Mouse (Mus musculus) midbrain, embryonic 15.5 days (tissue): Measurements from ENCODE around the gene Scfd2. TPM values are rescaled to one million over a fixed set of nuclear protein-coding genes. Genes with fewer than 3 reads are reported as not detected.

Experiments
- ATAC-seq: fragments of 200-750 bp; cut with Nextera tagmentation; replicated peaks from 2 replicates; pipeline ENCODE4 v1.8.0; 2017; ENCODE audit warnings: moderate TSS enrichment
- H3K27ac ChIP-seq: fragments of 300-500 bp; sonication (generic); 2 replicates; pipeline ENCODE4 v1.5.1; 2015; ENCODE audit warnings: mild to moderate bottlenecking, inconsistent platforms
- H3K27me3 ChIP-seq: fragments of 300-500 bp; sonication (generic); replicated peaks from 2 replicates; pipeline ENCODE4 v1.6.1; 2015; ENCODE audit warnings: inconsistent platforms
- H3K36me3 ChIP-seq: fragments of 300-500 bp; sonication (generic); replicated peaks from 2 replicates; pipeline ENCODE4 v1.6.1; 2015; ENCODE audit warnings: inconsistent platforms
- H3K4me1 ChIP-seq: fragments of 300-500 bp; sonication (generic); 2 replicates; pipeline ENCODE4 v1.6.1; 2015; ENCODE audit warnings: inconsistent platforms
- H3K4me2 ChIP-seq: fragments of 300-500 bp; sonication (generic); 2 replicates; pipeline ENCODE4 v1.6.1; 2015; ENCODE audit warnings: inconsistent platforms, mild to moderate bottlenecking, moderate library complexity
- H3K4me3 ChIP-seq: fragments of 300-500 bp; sonication (generic); 2 replicates; pipeline ENCODE4 v1.5.1; 2015; ENCODE audit warnings: mild to moderate bottlenecking, inconsistent platforms
- H3K9ac ChIP-seq: fragments of 300-500 bp; sonication (generic); 2 replicates; pipeline ENCODE4 v1.6.1; 2015; ENCODE audit warnings: mild to moderate bottlenecking, inconsistent platforms
- H3K9me3 ChIP-seq: fragments of 300-500 bp; sonication (generic); 2 replicates; pipeline ENCODE4 v1.6.1; 2016; ENCODE audit warnings: inconsistent platforms
- WGBS: fragments of 180-500 bp; shearing (Covaris S2); methylation state at CpG from one replicate; pipeline ENCODE4 v1.1.7; 2015; ENCODE audit warnings: mixed read lengths; 5-methylcytosine and 5-hydroxymethylcytosine counted together
- polyA plus RNA-seq: library from polyadenylated mRNA; unstranded; fragments of >200 nt; fragmentation: Nextera tagmentation; extraction: Ambion mirVana; gene quantifications from 2 replicates; pipeline ENCODE4 v1.2.1, GENCODE M21; 2015

Scfd2 gene
- polyA plus RNA-seq, 1 experiment from 2014 or later, result 20.0 TPM

DNA sequence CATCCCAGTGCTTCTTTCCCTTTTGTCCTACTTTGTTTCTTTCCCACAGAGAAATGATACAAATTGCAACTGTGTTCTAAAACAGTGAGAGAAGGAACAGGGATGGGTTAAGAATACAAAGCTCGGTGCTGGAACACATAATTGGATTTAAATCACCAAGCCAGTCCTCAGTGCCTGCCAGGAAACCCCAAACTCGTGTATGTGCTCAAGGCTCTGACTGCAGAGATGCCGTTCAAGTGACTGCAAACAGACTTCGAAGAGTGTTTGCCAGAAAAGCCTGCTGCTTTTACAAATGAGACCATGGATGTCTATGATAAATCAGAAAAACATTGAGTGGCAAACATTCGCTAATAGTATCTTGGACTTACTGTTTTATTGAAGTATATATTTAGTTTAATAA, 80.6 kb downstream of the Scfd2 start:
- no peak for ATAC-seq
- no peaks in the 10 kb centered on the region for H3K4me1 ChIP-seq
- H3K36me3 ChIP-seq, result no peaks in the 10 kb centered on the region
- no peak overlapping the region for H3K4me3 ChIP-seq
- no peak overlapping the region for H3K27ac ChIP-seq
- no peaks in the 10 kb centered on the region for H3K27me3 ChIP-seq
- H3K9me3 ChIP-seq, result no peaks in the 10 kb centered on the region
- H3K9ac ChIP-seq, result no peak overlapping the region
- no peak overlapping the region for H3K4me2 ChIP-seq
- 61% methylated on average over 5 of the region's 5 CpGs for WGBS

DNA sequence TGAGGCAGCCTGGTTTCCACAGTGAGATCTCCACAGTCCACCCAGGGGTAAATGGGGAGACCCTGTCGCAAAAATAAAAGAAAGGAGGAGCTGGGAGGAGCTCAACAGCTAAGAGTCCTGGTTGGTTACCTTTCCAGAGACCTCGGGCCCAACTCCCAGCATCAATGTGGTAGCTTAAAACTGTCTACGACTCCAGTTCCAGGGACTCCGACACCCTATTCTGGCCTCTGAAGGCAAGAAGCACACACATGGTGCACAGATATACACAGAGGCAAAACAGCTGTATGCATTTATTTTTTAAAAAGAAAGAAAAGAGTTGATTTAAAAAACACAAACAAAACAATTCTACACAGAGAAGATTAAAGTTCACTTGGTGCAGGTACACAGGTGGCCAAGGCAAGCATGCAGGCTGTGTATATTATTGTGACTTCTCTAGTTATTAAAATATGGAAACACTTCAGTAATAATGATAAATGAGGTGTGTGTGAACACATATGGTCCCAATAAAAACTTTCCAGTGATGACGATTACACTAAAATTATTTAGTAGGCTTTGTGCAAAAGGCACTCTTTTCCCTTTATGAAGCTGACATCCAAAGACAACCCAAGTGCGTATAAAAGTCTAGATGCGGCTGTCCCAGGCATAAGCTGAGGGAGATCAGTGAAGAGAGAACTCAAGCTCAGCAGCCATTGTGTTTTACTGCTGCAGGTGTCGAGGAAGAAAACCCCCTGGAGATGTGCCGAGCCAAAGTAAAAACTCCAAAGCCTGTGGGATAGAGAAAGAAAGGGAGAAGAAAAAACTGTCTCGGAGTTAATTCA, 83.8 kb downstream of the Scfd2 start:
- Histone ChIP-seq H3K4me1 (no peaks in the 10 kb centered on the region), H3K27me3 (no peaks in the 10 kb centered on the region), H3K27ac (no peak overlapping the region), H3K4me3 (no peak overlapping the region), H3K36me3 (no peaks in the 10 kb centered on the region), H3K4me2 (no peak overlapping the region), H3K9ac (no peak overlapping the region), H3K9me3 (no peaks in the 10 kb centered on the region)
- 57% methylated on average over 10 of the region's 10 CpGs for WGBS
- ATAC-seq, result no peak

DNA sequence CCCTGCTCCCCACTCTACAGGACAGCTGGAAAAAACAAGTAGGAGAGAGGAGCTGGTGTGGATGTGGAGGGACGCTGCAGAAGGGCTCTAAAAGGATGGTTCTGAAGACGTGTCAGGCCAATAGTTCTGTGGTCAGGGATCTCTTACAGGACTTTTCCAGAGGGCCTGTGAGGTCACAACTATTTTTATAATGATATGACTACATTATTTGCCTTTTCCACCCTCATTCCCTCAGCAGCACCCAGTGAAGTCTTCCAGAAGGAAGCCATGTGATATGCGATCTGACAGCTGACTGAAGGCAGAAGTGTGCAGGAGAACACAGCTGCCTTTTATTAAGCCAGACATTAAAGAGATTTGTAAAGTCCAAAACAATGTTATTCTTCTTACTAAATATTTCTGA, 85.7 kb downstream of the Scfd2 start:
- Histone ChIP-seq H3K9me3 (no peaks in the 10 kb centered on the region), H3K27me3 (no peaks in the 10 kb centered on the region), H3K9ac (no peak overlapping the region), H3K36me3 (no peaks in the 10 kb centered on the region), H3K4me2 (no peak overlapping the region), H3K27ac (no peak overlapping the region), H3K4me1 (no peaks in the 10 kb centered on the region), H3K4me3 (no peak overlapping the region)
- ATAC-seq, result no peak
- 86% methylated on average over 3 of the region's 3 CpGs for WGBS

DNA sequence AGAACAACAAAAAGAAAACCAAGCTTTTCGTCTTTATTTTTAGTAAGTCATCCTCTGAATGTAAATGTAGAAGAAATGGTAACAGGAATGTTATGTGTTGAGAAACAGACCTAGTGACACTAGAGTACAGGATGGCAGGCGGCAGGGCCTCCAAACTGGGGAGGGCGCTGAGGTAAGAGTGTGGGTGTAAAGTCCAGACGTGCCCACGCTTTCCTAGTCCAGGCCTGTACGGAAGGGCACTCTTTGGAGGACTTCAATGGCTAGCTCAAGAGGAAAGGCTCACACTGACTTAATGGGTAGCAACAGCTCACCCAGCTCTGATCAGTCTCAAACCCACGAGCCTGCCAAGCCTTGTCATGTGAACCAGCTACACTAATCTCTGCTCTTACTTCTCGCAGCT, 93.2 kb downstream of the Scfd2 start:
- Histone ChIP-seq H3K36me3 (no peaks in the 10 kb centered on the region), H3K4me3 (no peak overlapping the region), H3K9me3 (no peaks in the 10 kb centered on the region), H3K27ac (no peak overlapping the region), H3K4me1 (0 out of 2 replicates have a peak, but pooled peaks cover 3% of the 10 kb centered on the region), H3K4me2 (no peak overlapping the region), H3K27me3 (peaks cover 4% of the 10 kb centered on the region; the same call in 1 of the 2 replicates), H3K9ac (no peak overlapping the region)
- WGBS, result 89% methylated on average over 8 of the region's 8 CpGs
- no peak for ATAC-seq

DNA sequence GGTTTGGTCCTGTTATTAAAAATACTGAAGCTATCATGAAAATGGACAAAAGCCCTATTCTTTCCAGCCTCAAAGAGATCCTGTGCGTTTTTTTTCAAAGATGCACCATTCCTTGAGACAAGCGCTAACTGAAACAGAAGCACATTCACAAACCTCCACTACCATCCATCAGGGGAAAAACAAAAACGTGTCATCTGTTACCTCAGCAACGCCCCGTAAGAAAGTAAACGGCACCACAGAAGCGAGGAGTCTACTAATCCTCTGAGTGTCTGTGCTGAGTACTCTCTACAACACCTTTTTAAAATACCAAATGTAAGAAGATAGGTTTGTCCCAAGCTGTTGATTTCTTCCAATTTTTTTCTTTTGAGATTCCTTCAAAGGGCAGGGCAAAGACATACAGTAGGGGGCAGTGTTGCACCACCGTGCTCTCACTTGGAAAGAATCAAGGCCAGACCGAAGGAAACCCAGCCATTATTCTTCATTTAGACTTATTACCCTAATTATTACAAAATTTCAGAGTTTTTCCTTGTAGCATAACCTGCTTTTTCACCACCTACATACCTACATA, 97.9 kb downstream of the Scfd2 start:
- Histone ChIP-seq H3K36me3 (no peaks in the 10 kb centered on the region), H3K4me2 (no peak overlapping the region), H3K4me1 (peaks cover 7% of the 10 kb centered on the region; the same call in 1 of the 2 replicates), H3K27ac (no peak overlapping the region), H3K9me3 (no peaks in the 10 kb centered on the region), H3K9ac (no peak overlapping the region), H3K4me3 (no peak overlapping the region), H3K27me3 (peaks cover 11% of the 10 kb centered on the region)
- WGBS, result 17% methylated on average over 9 of the region's 9 CpGs
- ATAC-seq, result no peak

DNA sequence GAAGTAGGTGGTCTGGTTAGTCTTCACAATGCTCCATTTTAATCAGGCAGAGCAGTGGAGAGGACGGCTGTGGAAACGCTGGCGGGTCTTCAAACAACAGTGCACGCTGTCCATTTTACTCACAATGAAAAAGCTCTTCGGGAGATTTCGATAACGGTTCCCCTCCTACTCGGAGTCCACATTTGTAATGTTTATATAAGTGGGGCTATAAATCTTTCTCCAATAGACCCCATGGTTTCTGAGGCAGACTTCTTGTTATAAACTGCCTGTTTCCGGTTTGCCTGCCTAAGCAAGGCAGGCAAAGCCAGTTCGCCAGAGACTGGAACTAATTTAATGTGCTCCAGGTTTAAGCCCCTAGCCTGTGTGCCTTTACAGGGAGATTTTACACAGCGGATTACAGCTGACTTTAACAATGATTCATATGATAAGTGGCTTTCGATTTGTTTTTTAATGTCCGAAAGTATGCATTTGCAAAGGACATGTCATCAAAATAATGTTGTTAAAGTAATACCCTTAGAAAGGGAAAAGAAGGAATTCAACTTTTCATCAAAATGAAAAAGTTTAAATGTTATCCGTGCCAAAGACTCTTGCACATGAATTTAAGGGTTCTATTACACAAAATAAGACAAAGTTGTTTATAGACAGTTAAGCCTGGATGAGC, 98.5 kb downstream of the Scfd2 start:
- Histone ChIP-seq H3K4me1 (peaks cover 7% of the 10 kb centered on the region; the same call in 1 of the 2 replicates), H3K27me3 (peaks cover 9% of the 10 kb centered on the region), H3K27ac (no peak overlapping the region), H3K9ac (no peak overlapping the region; the same call in 1 of the 2 replicates), H3K4me2 (peak overlapping the region; percentile 37), H3K36me3 (no peaks in the 10 kb centered on the region), H3K9me3 (no peaks in the 10 kb centered on the region), H3K4me3 (peak overlapping the region; percentile 16; the same call in 1 of the 2 replicates)
- ATAC-seq, result 0 out of 2 replicates have a peak, but pooled peaks have one; percentile 50
- 17% methylated on average over 14 of the region's 14 CpGs for WGBS

DNA sequence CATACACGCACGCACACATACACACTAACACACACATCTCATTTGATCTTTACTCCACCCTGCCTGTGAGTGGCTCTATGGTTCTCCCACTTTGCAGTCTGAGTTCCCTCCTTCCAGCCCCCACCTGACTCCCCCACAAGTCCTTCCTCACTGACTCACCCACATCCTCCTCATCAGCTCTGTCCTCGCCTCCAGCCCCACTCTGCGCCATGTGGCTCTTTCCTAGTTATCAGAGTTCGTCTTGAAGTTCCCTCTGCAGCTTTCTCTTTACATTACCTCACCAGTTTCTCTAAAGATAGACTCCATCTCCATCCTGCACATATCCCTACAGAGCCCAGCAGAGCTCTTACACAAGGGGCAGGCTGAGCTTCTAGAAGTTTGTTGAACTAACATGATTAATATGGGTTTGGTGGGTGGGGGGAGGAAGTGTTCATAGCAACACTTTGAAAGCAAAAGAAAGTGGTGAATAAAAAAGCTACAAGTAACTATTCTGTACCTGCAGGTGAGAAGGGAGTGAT, 110.9 kb downstream of the Scfd2 start:
- H3K9me3 ChIP-seq, result no peaks in the 10 kb centered on the region
- no peak overlapping the region for H3K27ac ChIP-seq
- no peaks in the 10 kb centered on the region for H3K4me1 ChIP-seq
- H3K36me3 ChIP-seq, result no peaks in the 10 kb centered on the region
- H3K9ac ChIP-seq, result no peak overlapping the region
- H3K4me3 ChIP-seq, result no peak overlapping the region
- WGBS, result 84% methylated on average over 5 of the region's 5 CpGs
- no peaks in the 10 kb centered on the region for H3K27me3 ChIP-seq
- ATAC-seq, result no peak
- no peak overlapping the region for H3K4me2 ChIP-seq

DNA sequence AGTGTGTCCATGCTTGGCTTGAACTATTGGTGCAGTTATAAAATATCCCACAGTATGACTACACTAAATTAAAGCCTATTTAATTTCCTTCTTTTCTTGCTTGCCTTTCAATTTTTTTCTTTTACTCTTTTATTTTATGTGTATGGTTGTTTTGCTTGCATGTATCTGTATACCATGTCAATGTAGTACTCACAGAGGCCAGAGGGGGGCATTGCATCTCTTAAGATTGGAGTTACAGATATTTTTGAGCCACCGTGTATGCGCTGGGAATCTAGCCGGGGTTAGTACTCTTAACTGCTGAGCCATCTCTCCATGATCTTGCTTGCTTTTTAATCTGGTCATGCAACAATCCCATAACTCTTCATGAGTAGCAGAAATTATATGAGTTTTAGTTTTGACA, 119.0 kb downstream of the Scfd2 start:
- no peak overlapping the region for H3K4me3 ChIP-seq
- H3K27ac ChIP-seq, result no peak overlapping the region
- H3K4me2 ChIP-seq, result no peak overlapping the region
- no peaks in the 10 kb centered on the region for H3K27me3 ChIP-seq
- no peaks in the 10 kb centered on the region for H3K4me1 ChIP-seq
- WGBS, result 97% methylated on average over 3 of the region's 3 CpGs
- no peak for ATAC-seq
- no peaks in the 10 kb centered on the region for H3K9me3 ChIP-seq
- H3K36me3 ChIP-seq, result no peaks in the 10 kb centered on the region
- H3K9ac ChIP-seq, result no peak overlapping the region

DNA sequence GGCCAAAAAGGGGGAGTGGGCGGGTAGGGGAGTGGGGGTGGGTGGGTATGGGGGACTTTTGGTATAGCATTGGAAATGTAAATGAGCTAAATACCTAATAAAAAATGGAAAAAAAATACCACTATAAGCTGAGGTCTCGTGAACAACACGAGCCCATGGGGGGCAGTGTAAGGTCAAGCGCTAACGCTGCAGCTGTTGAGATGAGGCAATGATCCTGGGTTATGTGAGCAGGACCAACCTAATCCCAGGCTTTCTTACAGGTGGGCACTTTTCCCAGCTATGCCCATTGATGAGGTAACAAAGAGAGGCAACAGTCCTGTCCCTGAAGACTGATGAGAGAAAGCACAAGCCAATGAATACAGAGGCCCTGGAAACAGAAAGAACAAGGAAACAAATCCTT, 126.7 kb downstream of the Scfd2 start:
- no peaks in the 10 kb centered on the region for H3K27me3 ChIP-seq
- no peaks in the 10 kb centered on the region for H3K4me1 ChIP-seq
- no peak overlapping the region for H3K27ac ChIP-seq
- H3K36me3 ChIP-seq, result no peaks in the 10 kb centered on the region
- H3K4me2 ChIP-seq, result no peak overlapping the region
- 88% methylated on average over 4 of the region's 5 CpGs for WGBS
- no peak overlapping the region for H3K9ac ChIP-seq
- ATAC-seq, result no peak
- H3K9me3 ChIP-seq, result no peaks in the 10 kb centered on the region
- no peak overlapping the region for H3K4me3 ChIP-seq

DNA sequence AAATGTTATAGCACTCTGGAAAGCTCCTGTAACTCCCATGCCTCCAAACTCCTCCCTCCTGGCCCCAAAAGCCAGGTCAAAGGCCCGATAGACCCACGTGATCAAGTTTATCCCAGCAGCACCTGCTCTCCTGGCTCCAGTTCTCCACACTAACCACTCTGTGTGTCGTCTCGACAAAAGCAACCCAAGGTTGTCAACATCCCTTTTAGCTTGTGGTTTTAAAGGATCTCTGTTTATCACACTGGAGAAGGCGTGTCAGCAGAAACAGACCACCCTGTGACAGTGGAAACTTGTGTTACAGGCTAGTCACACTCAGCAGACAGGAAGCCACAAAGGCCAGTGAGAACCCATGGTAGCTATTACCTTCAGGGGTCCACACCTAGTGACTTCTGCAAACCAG, 127.5 kb downstream of the Scfd2 start:
- no peak for ATAC-seq

DNA sequence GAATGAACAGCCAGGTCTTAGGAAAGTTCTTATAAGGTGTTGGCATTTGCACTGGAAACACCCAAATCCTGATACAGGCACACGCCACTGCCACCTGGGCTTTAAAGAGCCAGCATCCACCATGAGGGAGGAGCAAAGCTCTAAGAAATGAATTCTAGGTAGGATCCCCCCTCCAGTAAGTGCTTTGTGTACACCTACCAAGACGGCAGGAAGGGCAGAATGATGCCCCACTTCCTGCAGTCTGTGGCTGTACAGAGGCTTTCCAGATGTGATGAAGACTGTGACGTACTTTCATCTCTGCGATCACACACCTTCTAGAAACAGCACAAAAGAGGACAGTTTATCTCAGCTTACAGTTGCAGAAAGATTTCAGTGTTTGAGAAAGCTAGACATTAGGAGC, 128.9 kb downstream of the Scfd2 start:
- H3K9me3 ChIP-seq, result no peaks in the 10 kb centered on the region
- WGBS, result 77% methylated on average over 4 of the region's 4 CpGs
- H3K4me2 ChIP-seq, result no peak overlapping the region
- H3K9ac ChIP-seq, result no peak overlapping the region
- H3K27ac ChIP-seq, result no peak overlapping the region
- ATAC-seq, result no peak
- H3K4me1 ChIP-seq, result no peaks in the 10 kb centered on the region
- no peaks in the 10 kb centered on the region for H3K27me3 ChIP-seq
- no peak overlapping the region for H3K4me3 ChIP-seq
- H3K36me3 ChIP-seq, result no peaks in the 10 kb centered on the region

More for the DNA sequence above, 127.5 kb downstream of the Scfd2 start:
- Histone ChIP-seq H3K36me3 (no peaks in the 10 kb centered on the region), H3K27ac (no peak overlapping the region), H3K9ac (no peak overlapping the region), H3K27me3 (no peaks in the 10 kb centered on the region), H3K4me2 (no peak overlapping the region), H3K4me1 (no peaks in the 10 kb centered on the region), H3K9me3 (no peaks in the 10 kb centered on the region), H3K4me3 (no peak overlapping the region)
- 83% methylated on average over 5 of the region's 5 CpGs for WGBS

DNA sequence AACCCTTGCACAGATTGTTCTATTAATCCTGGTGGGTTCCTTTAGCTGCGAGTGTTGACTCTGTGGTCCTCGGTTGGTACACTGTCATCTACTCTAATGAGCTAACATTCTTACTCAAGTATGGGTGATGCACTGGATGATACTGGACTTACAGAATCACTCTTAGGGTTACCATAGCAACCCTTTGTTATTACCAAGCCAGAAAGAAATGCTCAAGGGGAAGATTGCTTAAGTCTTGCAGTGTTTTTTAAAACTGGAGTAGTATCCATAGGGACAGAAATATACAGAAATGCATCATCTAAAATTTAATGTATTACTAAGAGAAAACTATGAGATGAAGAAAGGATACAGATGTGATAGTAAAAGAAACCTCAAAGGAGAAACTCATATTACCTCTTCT, 139.8 kb downstream of the Scfd2 start:
- H3K9ac ChIP-seq, result no peak overlapping the region
- no peaks in the 10 kb centered on the region for H3K27me3 ChIP-seq
- H3K4me3 ChIP-seq, result no peak overlapping the region
- no peaks in the 10 kb centered on the region for H3K4me1 ChIP-seq
- H3K36me3 ChIP-seq, result no peaks in the 10 kb centered on the region
- H3K27ac ChIP-seq, result 0 out of 2 replicates have a peak overlapping the region, but pooled peaks have one; percentile 21
- ATAC-seq, result no peak
- H3K9me3 ChIP-seq, result no peaks in the 10 kb centered on the region
- H3K4me2 ChIP-seq, result no peak overlapping the region
- 58% methylated on average over 2 of the region's 2 CpGs for WGBS
